Mouse (Mus musculus) CD4-positive naive resting alpha-beta T cell, adult 76 days (primary cell): Measurements from ENCODE around the gene Olfr67. TPM values are rescaled to one million over a fixed set of nuclear protein-coding genes. Genes with fewer than 3 reads are reported as not detected.

ENCODE experiments used
- total RNA-seq: library from RNA; stranded (reverse); gene quantifications from one replicate; pipeline ENCODE4 v1.2.4, GENCODE M21; 2023

Gene Olfr67
- total RNA-seq = not detected

GRCm38 (mm10) chr7:103791721-103792120 is at the start of gene Olfr67:
Gene Olfr67 (minus strand): TSS chr7:103791821.

DNA sequence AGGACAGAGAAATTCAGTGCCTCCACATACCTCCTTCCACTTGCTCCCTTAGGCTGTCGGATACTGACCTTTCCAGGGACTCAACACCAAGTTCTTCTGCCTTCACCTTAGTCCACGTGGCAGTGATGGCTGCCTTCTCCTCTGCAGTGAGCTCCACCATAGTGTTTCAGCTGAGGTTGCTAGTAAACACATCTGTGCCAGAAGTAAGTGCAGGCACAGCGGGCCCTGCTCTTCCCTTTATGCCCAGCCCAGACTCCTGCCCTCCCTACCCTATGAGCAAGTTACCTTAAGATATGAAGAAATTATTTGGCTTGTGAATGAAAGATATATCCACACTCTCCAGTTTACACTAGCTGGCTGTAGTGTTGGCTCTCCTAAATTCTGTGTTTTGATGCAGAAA is 48.6 kb upstream of the Olfr67 start, which contains the start of gene Hbb-bh2:
TSS of gene Hbb-bh2 (minus strand) at position 253 of the 400 bp plus-strand sequence.

DNA sequence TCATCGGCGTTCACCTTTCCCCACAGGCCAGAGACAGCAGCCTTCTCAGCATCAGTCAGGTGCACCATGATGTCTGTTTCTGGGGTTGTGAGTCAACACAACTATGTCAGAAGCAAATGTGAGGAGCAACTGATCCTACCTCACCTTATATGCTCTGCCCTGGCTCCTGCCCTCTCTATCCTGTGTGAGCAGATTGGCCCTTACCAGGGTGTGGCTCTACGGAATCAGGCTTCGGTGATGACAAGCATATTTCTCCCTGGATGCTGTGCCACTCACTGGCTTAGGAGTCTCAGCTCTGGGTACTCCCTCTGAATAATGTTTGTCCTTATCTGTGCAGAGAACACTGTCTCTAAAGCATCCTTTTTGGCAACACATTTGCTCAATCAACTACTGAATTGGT is 36.2 kb upstream of the Olfr67 start, which contains the start of gene Hbb-bs:
TSS of gene Hbb-bs (minus strand) at position 289 of the 400 bp plus-strand sequence.

GRCm38 (mm10) chr7:103813766-103814165 is 22.1 kb upstream of the Olfr67 start, which contains the start of gene Hbb-bt:
Gene Hbb-bt (minus strand): TSS chr7:103813996.

GRCm38 (mm10) chr7:103779598-103779997 is 12.0 kb downstream of the Olfr67 start, which contains the start of gene Olfr68:
Gene Olfr68 (minus strand): TSS chr7:103779698.

GRCm38 (mm10) chr7:103771494-103771893 is 20.1 kb downstream of the Olfr67 start, which contains the start of gene Olfr69:
Gene Olfr69 (minus strand): TSS chr7:103771594.

DNA sequence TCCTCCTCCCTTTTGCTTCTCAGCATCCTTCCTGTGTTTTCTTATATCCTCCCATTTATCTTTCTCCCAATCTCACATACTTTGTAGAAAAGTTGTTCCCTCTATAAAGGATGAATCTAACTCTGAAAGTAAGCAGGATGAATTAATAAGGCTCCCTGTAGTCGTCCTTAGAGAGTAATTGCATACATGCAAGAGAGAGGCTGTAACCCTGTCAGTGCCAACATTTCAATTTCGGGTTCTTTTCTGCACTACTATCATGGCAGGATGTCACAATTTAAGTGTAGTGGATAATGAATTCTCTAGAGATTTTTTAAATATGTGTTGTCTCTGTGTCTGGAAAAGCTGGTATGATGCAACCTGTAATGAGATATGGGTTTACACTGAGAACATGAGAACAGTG is 34.4 kb downstream of the Olfr67 start, which contains the start of gene Olfr630:
TSS of gene Olfr630 (minus strand) at position 101 of the 400 bp plus-strand sequence.

GRCm38 (mm10) chr7:103744843-103745242 is 46.8 kb downstream of the Olfr67 start, which contains the start of gene Olfr629:
Gene Olfr629 (minus strand): TSS chr7:103744943.

Other genes starting within 250 kb of the Olfr67 start
- not detected for gene Olfr612, start 249.1 kb downstream of the Olfr67 start, total RNA-seq
- not detected for gene Olfr613, start 243.7 kb downstream of the Olfr67 start, total RNA-seq
- gene Olfr615, start 235.7 kb downstream of the Olfr67 start, total RNA-seq = not detected
- gene Olfr616, start 222.7 kb downstream of the Olfr67 start, total RNA-seq = not detected
- not detected for gene Olfr617, start 218.8 kb downstream of the Olfr67 start, total RNA-seq
- not detected for gene Olfr618, start 201.7 kb downstream of the Olfr67 start, total RNA-seq
- gene Olfr619, start 191.2 kb downstream of the Olfr67 start, total RNA-seq = not detected
- gene Olfr620, start 179.3 kb downstream of the Olfr67 start, total RNA-seq = not detected
- gene Olfr622, start 149.1 kb downstream of the Olfr67 start, total RNA-seq = not detected
- gene Olfr623, start 128.1 kb downstream of the Olfr67 start, total RNA-seq = not detected
- gene Olfr624, start 120.6 kb downstream of the Olfr67 start, total RNA-seq = not detected
- not detected for gene Olfr625-ps1, start 109.1 kb downstream of the Olfr67 start, total RNA-seq
- gene Olfr243, start 77.2 kb downstream of the Olfr67 start, total RNA-seq = not detected
- gene Olfr628, start 61.4 kb downstream of the Olfr67 start, total RNA-seq = not detected
- not detected for gene Olfr629, start 46.9 kb downstream of the Olfr67 start, total RNA-seq
- gene Olfr630, start 34.5 kb downstream of the Olfr67 start, total RNA-seq = not detected
- not detected for gene Olfr69, start 20.2 kb downstream of the Olfr67 start, total RNA-seq
- gene Olfr68, start 12.1 kb downstream of the Olfr67 start, total RNA-seq = not detected
- 492 TPM for gene Hbb-bt, start 22.2 kb upstream of the Olfr67 start, total RNA-seq
- 2,802 TPM for gene Hbb-bs, start 36.3 kb upstream of the Olfr67 start, total RNA-seq
- not detected for gene Hbb-bh2, start 48.7 kb upstream of the Olfr67 start, total RNA-seq
- not detected for gene Hbb-bh1, start 51.3 kb upstream of the Olfr67 start, total RNA-seq
- gene Hbb-y, start 61.4 kb upstream of the Olfr67 start, total RNA-seq = not detected
- not detected for gene Olfr66, start 94.4 kb upstream of the Olfr67 start, total RNA-seq
- gene Olfr64, start 102.7 kb upstream of the Olfr67 start, total RNA-seq = not detected
- not detected for gene Olfr65, start 111.7 kb upstream of the Olfr67 start, total RNA-seq
- not detected for gene Olfr631, start 137.0 kb upstream of the Olfr67 start, total RNA-seq
- gene Olfr632, start 142.5 kb upstream of the Olfr67 start, total RNA-seq = not detected
- gene Olfr633, start 152.6 kb upstream of the Olfr67 start, total RNA-seq = not detected
- gene Olfr635, start 179.3 kb upstream of the Olfr67 start, total RNA-seq = not detected
- gene Olfr638, start 206.9 kb upstream of the Olfr67 start, total RNA-seq = not detected
- gene Olfr639, start 225.5 kb upstream of the Olfr67 start, total RNA-seq = not detected
- not detected for gene Olfr640, start 233.8 kb upstream of the Olfr67 start, total RNA-seq
- not detected for gene Olfr641, start 243.6 kb upstream of the Olfr67 start, total RNA-seq